Mouse (Mus musculus) frontal cortex, postnatal 14 days (tissue): ENCODE results near the gene Oser1.

Source experiments
- DNase-seq, 2 experiments: peaks; one replicate each; pipeline ENCODE4 v3.0.0; 2022; ENCODE audit warnings: low spot score in 2 of 2

Gene Oser1

GRCm38 (mm10) chr2:163401221-163401620 lies 23.3 kb downstream of the Oser1 start:
- DNase-seq = peak; percentile 47 to 80

DNA sequence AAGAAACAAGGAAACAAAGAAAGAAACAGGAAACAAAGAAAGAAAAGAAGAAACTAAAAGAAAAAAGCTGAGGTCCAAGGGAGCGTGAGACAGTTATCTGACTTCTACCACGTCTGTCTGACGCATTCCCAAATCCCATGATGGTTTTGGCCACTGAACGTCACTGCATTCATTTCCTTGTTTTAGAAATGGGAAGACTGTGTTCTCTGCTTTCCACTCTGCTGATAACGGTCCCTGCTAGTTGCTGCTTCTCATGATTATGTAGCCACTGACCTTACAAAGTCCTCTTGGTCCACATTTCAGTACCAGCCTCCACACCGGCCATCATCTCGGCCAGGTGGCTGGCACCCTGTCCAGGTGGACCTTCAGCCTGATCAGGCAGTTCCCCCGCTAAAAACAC lies 25.3 kb downstream of the Oser1 start:
- DNase-seq = no peak

DNA sequence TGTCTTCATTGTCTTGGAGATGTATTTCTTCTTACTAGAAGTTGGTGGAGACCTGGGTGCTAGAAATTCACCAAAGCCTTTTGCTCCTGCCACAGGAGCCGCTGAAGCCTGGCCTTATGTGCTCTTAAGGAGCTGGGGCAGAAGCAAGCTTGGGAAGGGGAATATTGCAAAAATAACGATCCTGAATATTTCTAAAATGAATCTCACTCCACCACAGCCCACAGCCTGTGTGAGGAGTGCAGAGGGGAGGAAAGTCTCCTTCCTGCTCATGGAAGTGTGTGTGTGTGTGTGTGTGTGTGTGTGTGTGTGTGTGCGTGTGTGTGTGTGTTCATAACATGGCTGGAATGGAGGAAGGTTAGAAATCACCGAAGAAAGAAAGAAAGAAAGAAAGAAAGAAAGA lies 25.7 kb downstream of the Oser1 start:
- DNase-seq = no peak

DNA sequence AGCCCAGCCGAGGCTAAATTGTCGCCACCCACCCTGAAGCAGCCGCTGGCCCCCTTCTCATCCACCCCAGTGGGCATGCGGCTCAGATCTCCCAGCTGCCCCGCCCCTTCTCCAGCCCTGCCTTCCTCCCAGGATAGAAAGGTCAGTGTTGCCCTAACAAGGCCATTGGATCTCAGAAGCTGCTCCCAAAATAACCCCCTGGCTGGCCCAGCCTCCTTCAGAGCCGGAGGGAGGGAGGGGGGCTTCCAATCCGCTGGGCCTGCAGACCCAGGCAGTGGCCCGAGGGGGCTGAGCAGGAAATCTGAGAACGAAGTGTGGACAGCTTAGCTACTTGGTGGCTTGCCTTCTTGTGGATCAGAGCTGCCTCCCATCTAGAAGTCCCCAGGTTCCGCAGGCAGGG lies 26.6 kb downstream of the Oser1 start, which contains the start of gene Jph2:
Jph2 (minus strand) TSS at position 89 of the 400 bp plus-strand sequence.
- no peak for DNase-seq

DNA sequence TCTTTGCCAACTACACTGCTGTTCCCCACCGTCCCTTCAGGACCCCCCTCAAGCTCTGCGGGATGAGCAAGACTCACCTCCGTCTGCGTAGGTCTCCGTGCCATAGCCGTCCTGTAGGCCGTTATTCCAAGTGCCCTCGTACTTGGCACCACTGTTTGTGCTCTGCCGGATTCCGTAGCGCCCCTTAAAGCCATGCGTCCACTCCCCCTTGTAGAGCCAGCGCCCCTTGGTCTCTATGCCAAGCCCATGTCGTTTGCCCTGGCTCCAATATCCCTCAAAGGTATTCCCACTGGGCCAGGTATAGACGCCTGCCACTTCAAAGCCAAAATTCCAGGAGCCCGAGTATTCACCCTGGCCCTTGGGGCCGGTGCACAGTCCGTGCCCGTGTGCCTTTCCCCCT lies 27.4 kb downstream of the Oser1 start:
- DNase-seq = no peak

DNA sequence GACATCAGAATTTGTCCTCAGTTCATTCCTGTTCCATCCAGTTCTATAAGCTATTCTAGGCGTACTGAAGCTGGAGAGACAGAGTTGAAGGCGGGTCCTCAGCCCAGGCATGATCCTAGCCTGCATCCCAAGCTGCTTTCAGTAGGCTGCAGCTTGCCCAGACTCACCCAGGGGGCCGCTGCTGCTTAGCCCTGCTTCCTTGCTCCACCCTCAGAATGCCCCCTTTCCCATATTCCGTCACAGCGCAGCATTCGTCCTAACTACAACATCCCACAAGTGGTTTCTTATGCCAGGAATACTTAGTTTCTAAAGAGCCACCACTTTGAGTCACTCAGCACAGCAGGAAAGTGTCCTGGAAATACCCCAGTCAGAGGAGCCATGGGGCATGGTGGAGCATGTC lies 29.5 kb downstream of the Oser1 start:
- no peak for DNase-seq

DNA sequence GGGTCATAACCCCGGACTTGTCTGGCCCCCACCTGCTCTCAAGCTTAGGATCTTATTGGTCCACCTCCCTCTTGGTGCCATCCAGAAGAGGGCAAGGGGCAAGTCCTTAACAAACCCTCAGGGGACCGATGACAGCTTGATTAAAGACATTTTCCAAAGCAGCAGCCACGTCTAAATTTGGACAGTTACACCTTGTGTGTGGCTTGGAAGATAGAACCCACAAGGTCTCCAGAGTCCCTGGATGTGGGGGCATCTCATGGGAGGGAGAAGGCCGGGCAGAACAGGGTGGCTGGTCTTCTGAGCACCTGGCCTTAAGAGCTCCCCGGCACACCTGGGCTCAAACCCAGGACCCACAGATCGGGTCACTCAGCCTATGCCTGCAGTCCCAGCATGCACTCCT lies 30.5 kb downstream of the Oser1 start:
- DNase-seq = no peak

- no peak for DNase-seq
These were observed 31.3 kb downstream of the Oser1 start for GRCm38 (mm10) chr2:163393241-163393640.

DNA sequence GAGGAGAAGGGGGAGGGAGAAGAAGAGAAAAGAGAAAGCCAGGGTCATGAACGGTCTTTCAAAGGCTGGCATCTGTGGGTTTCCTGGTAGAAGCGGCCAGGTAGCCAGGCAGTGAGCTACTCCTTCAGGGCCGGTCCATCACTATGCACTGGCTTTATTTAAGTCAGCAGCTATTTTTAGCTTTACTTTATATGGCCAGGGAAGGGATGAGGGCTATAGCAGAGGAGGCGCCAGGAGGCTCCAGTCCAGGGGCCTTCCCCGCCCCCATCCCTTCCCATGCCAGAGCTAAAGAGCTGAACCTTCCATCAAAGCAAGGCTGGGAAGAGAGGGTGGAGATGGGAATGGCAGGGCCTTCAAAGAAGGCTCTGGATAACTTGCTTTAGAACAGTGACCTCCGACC lies 32.1 kb downstream of the Oser1 start:
- DNase-seq = no peak

GRCm38 (mm10) chr2:163386423-163387190 lies 37.9 kb downstream of the Oser1 start:
- no peak for DNase-seq

DNA sequence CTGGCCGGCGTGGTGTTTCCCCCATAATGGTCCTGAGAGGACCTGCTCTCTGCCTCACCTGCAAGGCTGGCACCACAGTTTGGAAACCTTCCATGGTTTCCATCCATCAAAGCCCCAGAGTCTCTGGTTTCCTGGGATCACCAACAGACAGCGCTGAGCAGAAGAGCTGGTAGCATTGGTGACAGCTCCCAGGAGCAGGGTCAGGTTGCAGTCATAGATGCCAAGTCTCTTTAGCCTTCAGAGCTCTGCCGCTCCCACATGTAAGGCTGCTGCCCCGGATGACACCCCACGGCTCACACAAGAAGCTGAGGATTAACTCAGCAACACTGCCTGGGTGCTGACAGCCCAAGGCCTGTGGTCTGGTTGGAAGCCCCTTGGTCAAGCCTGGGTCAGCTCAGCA lies 39.4 kb downstream of the Oser1 start:
- DNase-seq = no peak

- DNase-seq = no peak
These were observed 43.3 kb downstream of the Oser1 start for GRCm38 (mm10) chr2:163381246-163381645.

DNA sequence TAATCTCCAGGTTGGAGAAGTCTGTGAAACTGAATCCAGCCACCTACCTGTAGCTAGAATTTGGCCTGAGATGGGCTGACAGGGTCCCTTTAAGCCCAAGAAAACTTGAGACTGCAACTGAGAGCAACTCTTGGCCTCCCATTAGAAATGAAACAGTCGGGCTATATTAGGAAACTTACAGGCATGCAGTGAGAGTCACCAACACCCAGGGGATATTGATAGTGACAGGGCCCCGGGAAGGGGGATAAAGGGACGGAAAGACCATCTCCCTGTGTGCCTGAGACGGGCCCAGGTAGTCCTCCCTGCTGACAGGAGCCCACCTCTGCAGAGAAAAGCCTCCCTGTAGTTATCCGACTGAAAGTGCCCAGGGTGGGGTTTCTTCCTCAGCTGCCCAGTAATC lies 45.1 kb downstream of the Oser1 start:
- no peak for DNase-seq

DNA sequence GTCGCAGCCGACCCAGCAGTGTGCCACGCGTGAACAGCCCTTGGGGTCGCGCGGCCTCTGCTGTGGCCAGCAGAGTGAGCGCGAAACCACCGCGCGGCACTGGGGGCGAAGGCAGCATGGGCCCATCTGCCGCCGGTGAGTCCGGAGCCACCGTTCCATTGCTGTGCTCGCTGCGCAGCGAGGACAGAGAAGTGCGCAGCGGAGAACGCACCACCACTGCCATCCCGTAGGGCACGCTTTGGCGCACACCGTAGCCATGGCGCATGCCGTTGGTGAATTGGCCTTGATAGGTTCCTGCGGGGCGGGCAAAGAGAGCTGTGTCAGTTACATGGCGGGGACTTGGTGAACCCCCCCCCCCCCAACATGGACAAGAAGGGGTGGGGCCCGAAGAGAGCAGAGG lies 48.4 kb downstream of the Oser1 start:
- no peak for DNase-seq

- no peak for DNase-seq
These were observed 49.0 kb downstream of the Oser1 start for GRCm38 (mm10) chr2:163375468-163375867.

DNA sequence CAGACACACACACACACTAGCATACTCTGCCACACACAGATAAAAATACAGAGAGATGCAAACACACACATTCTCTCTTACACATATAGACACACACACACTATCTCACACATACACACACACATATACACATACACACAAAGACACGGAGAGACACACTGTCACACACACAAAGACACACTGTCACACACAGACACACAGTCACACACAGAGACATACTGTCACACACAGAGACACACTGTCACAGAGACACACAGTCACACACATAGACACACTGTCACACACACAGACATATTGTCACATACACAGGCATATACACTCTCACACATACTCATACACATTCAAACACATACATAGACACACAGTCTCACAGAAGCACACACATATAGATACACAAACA lies 51.9 kb downstream of the Oser1 start:
- DNase-seq = no peak

DNA sequence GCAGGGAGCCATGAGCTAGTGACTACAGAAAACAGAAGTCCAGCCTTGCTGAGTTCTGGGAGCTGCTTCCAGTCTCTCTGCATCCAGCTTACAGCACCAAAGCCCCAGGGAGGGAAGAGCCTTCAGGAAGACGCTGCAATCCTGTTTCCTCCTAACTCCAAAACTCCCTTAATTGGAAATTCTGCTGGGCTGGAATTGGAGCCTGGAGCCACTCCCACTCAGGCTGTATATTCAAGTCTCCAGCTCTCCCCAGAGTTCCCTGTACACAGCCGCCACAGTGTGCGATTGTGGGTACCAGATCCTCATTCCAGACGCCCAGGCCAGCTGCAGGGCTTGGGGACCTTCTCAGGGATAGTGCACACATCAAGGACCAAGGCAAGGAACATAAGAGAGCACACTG lies 54.3 kb downstream of the Oser1 start:
- no peak for DNase-seq

DNA sequence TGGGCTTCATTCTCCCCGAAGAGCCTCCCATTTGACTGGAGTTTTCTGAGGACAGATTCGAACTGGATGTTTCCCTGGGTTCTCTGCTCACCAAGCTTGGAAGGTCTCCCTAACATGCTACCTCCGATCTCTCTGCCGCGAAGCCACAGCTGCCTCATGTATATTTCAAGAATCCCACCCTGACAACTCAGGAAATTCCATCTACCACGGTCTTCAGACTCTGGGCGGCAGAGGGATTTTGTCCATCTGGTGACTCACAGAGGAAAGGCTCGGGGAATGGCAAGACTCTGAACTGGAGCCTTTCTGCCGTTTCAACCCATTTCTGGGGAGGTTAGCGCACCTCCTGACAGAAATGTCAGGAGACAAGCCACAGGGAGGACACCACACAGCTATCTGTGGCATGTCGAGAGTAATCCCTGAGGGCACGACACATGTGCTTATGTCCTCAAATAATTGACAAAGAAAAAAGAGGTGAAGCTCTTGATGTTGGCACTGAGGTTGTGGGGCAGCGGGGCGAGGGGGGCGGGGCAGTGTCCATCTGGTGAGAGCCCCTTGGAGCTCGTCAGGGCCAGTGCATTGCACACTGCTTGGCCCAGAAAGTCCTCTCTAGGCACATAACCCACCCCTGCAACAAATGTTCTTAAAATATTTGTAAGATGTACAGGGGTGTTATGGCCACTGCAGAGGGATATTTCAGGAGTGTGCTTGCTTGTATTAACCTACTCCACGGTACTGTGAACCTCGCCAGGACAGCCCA lies 59.5 kb downstream of the Oser1 start:
- no peak for DNase-seq

DNA sequence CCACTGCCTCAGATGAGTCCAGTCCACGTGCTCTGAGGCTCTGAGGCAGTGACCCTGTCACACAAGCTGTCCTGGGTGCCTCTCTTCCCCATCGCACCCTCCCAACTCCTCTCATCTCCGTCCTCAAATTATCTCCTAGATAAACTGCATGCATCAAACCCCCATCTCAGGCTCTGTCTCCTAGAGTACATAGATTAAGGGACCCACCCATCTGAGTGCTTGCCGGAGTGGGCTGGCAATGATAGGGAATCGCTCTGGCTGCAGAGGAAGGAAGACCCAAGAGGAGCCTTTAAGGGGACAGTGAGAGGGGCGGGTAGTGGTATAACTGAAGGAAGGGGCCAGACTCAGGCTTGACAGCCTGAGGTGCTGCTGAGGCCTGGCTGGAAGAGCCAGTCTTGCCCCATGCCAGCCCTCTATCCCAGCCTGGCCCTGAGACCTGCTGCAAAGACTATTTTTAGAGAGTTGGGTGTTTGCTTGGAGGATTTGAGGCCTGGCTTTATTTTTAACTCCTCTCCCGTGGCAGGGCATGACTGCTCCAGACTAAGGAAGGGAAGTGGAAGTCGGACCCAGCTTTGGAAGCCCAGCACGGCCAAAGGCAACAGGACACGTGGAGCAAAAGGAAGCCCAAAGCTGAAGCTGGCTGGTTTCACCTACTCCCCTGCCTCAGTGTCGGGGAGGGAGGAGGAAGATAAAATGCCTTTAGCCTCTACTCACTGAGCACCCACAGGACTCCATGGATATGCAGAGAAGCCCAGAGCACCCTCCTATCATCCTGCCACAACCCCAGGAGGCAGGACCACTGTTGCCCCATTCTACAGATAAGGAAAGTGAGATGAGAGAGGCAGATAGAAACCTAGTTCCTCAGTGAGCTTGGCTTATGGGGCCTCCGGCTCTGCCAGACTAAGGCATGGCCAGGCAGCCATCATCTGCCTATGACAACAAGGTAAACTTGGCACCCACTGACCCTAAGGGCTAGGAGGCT lies 61.3 kb downstream of the Oser1 start:
- DNase-seq = no peak

GRCm38 (mm10) chr2:163360858-163361623 lies 63.5 kb downstream of the Oser1 start:
- DNase-seq = no peak

- DNase-seq = no peak
These were observed 65.2 kb downstream of the Oser1 start for GRCm38 (mm10) chr2:163359253-163359652.
